Mouse (Mus musculus): ENCODE data around the gene Adcy3. TPM values are rescaled to one million over a fixed set of nuclear protein-coding genes. Genes with fewer than 3 reads are reported as not detected.

The Adcy3 gene
- polyA plus RNA-seq, 1 experiment: 27.1 TPM

DNA sequence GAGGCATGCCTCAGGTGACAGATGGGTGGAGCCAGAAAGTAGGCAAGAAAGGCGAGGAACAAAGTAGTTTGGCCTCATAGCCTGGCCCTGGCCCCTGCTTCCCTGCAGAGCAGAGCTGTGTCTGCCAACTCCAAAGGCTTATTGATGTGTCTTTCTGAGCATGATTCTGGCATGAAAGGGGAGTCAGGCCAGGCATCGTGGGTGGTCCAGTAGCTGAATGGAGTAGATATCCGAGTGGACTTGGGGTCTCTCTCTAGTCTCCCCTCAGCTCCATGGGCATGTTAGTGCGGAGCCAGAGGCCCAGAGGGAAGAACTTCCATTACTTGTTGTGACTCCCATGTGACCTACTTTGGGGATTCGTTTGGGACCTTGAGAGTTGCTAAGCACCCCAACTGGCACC is 45.9 kb downstream of the Adcy3 start:
- Histone ChIP-seq H3K4me1 (ENCODE audit: control insufficient read depth, insufficient read depth, low read length) (no peaks in the 10 kb centered on the region), H3K27ac (ENCODE audit: insufficient read depth, low read length) (no peak overlapping the region), H3K4me3 (ENCODE audit: insufficient read depth, low read length) (no peak overlapping the region)
- TF ChIP-seq POLR2A (IDR thresholded peaks at IDR 0.05; ENCODE audit: extremely low read depth, insufficient read depth, low read length) (no peak), CTCF (IDR thresholded peaks at IDR 0.05; ENCODE audit: extremely low read depth, insufficient read depth, low read length) (no peak)

- Histone ChIP-seq H3K4me3 (ENCODE audit: insufficient read depth, low read length) (no peak overlapping the region), H3K4me1 (ENCODE audit: control insufficient read depth, insufficient read depth, low read length) (no peaks in the 10 kb centered on the region), H3K27ac (ENCODE audit: insufficient read depth, low read length) (no peak overlapping the region)
- TF ChIP-seq POLR2A (IDR thresholded peaks at IDR 0.05; ENCODE audit: extremely low read depth, insufficient read depth, low read length): no peak
- TF ChIP-seq CTCF (IDR thresholded peaks at IDR 0.05; ENCODE audit: extremely low read depth, insufficient read depth, low read length): no peak
Observed at GRCm38 (mm10) chr12:4179671-4180233, 46.8 kb downstream of the Adcy3 start.

DNA sequence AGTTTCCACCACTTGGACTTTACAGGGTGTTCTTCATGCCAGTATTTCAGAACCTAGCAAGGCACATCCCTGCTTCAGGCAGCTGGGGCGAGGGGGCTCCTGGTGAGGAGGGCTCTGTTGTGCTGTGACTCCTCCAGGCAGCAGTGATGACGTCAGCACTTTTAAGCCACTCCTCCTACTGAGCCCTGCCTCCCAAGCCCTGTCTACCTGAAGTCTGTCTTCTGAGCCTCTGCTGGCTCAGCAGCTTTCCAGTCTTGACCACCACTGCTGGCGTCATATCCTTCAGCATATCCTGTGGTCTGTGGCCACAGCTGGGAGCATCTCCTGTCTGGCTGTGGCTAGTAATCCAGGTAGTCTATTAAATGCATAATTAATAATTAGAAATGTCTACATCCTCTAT is 47.6 kb downstream of the Adcy3 start:
- H3K27ac ChIP-seq (ENCODE audit: insufficient read depth, low read length): no peak overlapping the region
- no peak overlapping the region for H3K4me3 ChIP-seq (ENCODE audit: insufficient read depth, low read length)
- no peak for TF ChIP-seq POLR2A (IDR thresholded peaks at IDR 0.05; ENCODE audit: extremely low read depth, insufficient read depth, low read length)
- no peak for TF ChIP-seq CTCF (IDR thresholded peaks at IDR 0.05; ENCODE audit: extremely low read depth, insufficient read depth, low read length)
- no peaks in the 10 kb centered on the region for H3K4me1 ChIP-seq (ENCODE audit: control insufficient read depth, insufficient read depth, low read length)

DNA sequence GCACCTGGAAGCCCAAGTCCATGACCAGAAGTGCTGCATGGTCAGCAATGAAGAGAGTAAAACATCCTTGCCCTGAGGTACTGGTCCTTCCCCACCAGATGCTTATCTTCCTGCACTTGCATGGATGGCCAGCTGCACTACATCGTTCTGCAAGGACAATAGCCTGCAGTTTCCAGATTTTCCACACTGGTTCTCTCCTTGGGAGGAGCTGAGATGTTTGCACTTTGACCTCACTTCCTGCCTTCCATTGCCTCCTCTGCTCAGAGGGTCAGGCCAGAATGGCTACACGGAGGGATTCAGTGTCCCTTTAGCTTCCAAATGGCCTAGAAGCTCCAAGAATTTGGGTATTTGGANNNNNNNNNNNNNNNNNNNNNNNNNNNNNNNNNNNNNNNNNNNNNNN is 51.7 kb downstream of the Adcy3 start:
- TF ChIP-seq CTCF (IDR thresholded peaks at IDR 0.05; ENCODE audit: extremely low read depth, insufficient read depth, low read length) (no peak), POLR2A (IDR thresholded peaks at IDR 0.05; ENCODE audit: extremely low read depth, insufficient read depth, low read length) (no peak)
- Histone ChIP-seq H3K27ac (ENCODE audit: insufficient read depth, low read length) (no peak overlapping the region), H3K4me1 (ENCODE audit: control insufficient read depth, insufficient read depth, low read length) (peaks cover 1% of the 10 kb centered on the region; the same call in 1 of the 2 replicates), H3K4me3 (ENCODE audit: insufficient read depth, low read length) (no peak overlapping the region)

GRCm38 (mm10) chr12:4188171-4189059 is 55.5 kb downstream of the Adcy3 start:
- no peak overlapping the region for H3K27ac ChIP-seq (ENCODE audit: insufficient read depth, low read length)

GRCm38 (mm10) chr12:4189060-4189447 is 56.2 kb downstream of the Adcy3 start:
- TF ChIP-seq POLR2A (IDR thresholded peaks at IDR 0.05; ENCODE audit: extremely low read depth, insufficient read depth, low read length) (no peak), CTCF (IDR thresholded peaks at IDR 0.05; ENCODE audit: extremely low read depth, insufficient read depth, low read length) (0 out of 2 replicates have a peak, but pooled peaks have one; percentile 23)
- no peak overlapping the region for H3K27ac ChIP-seq (ENCODE audit: insufficient read depth, low read length)
- no peak overlapping the region for H3K4me3 ChIP-seq (ENCODE audit: insufficient read depth, low read length)
- H3K4me1 ChIP-seq (ENCODE audit: control insufficient read depth, insufficient read depth, low read length): peaks cover 1% of the 10 kb centered on the region; the same call in 1 of the 2 replicates

More at GRCm38 (mm10) chr12:4188171-4189059, 55.5 kb downstream of the Adcy3 start:
- TF ChIP-seq CTCF (IDR thresholded peaks at IDR 0.05; ENCODE audit: extremely low read depth, insufficient read depth, low read length) (no peak), POLR2A (IDR thresholded peaks at IDR 0.05; ENCODE audit: extremely low read depth, insufficient read depth, low read length) (no peak)
- Histone ChIP-seq H3K4me3 (ENCODE audit: insufficient read depth, low read length) (no peak overlapping the region), H3K4me1 (ENCODE audit: control insufficient read depth, insufficient read depth, low read length) (peaks cover 1% of the 10 kb centered on the region; the same call in 1 of the 2 replicates)

GRCm38 (mm10) chr12:4192514-4192913 is 59.6 kb downstream of the Adcy3 start:
- TF ChIP-seq CTCF (IDR thresholded peaks at IDR 0.05; ENCODE audit: extremely low read depth, insufficient read depth, low read length): no peak
- no peak for TF ChIP-seq POLR2A (IDR thresholded peaks at IDR 0.05; ENCODE audit: extremely low read depth, insufficient read depth, low read length)
- Histone ChIP-seq H3K27ac (ENCODE audit: insufficient read depth, low read length) (no peak overlapping the region), H3K4me3 (ENCODE audit: insufficient read depth, low read length) (no peak overlapping the region), H3K4me1 (ENCODE audit: control insufficient read depth, insufficient read depth, low read length) (peaks cover 3% of the 10 kb centered on the region)

GRCm38 (mm10) chr12:4193025-4193740 is 60.3 kb downstream of the Adcy3 start:
- no peak overlapping the region for H3K27ac ChIP-seq (ENCODE audit: insufficient read depth, low read length)
- no peak overlapping the region for H3K4me3 ChIP-seq (ENCODE audit: insufficient read depth, low read length)
- peaks cover 3% of the 10 kb centered on the region for H3K4me1 ChIP-seq (ENCODE audit: control insufficient read depth, insufficient read depth, low read length)
- no peak for TF ChIP-seq CTCF (IDR thresholded peaks at IDR 0.05; ENCODE audit: extremely low read depth, insufficient read depth, low read length)
- TF ChIP-seq POLR2A (IDR thresholded peaks at IDR 0.05; ENCODE audit: extremely low read depth, insufficient read depth, low read length): no peak

DNA sequence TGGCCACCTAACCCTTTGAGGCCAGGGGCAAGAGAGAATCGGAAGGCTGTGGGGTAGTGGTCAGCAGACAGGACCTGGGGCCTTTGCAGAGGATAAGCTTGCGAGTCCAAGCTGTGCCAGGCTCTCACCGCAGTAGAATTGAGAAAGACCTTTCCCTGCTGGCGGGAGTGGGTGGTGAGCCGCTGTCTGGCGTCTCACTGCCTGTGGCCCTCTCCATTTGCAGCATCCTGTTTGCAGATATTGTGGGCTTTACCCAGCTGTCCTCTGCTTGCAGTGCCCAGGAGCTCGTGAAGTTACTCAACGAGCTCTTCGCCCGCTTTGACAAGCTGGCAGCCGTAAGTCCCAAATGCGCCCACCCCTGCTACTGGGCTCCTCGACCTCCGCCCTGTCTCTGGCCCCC is 61.7 kb downstream of the Adcy3 start:
- H3K4me1 ChIP-seq (ENCODE audit: control insufficient read depth, insufficient read depth, low read length): peaks cover 2% of the 10 kb centered on the region
- H3K27ac ChIP-seq (ENCODE audit: insufficient read depth, low read length): no peak overlapping the region
- TF ChIP-seq CTCF (IDR thresholded peaks at IDR 0.05; ENCODE audit: extremely low read depth, insufficient read depth, low read length): no peak
- TF ChIP-seq POLR2A (IDR thresholded peaks at IDR 0.05; ENCODE audit: extremely low read depth, insufficient read depth, low read length): no peak
- H3K4me3 ChIP-seq (ENCODE audit: insufficient read depth, low read length): no peak overlapping the region
